Mouse (Mus musculus) ES-Bruce4 (cell line): ENCODE data around the gene Cdh19. TPM values are rescaled to one million over a fixed set of nuclear protein-coding genes. Genes with fewer than 3 reads are reported as not detected.

Source experiments
- H3K27ac ChIP-seq: 2 replicates; pipeline ENCODE4 v1.5.1; 2012; ENCODE audit warnings: low read length, inconsistent platforms; ENCODE audit not compliant: insufficient read depth
- H3K27me3 ChIP-seq: 2 replicates; pipeline ENCODE4 v1.6.1; 2012; ENCODE audit warnings: mild to moderate bottlenecking, low read length, inconsistent platforms; ENCODE audit not compliant: control insufficient read depth, poor library complexity, insufficient read depth, severe bottlenecking
- H3K36me3 ChIP-seq: 2 replicates; pipeline ENCODE4 v1.6.1; 2012; ENCODE audit warnings: inconsistent platforms, mild to moderate bottlenecking, low read length, moderate library complexity; ENCODE audit not compliant: control insufficient read depth, poor library complexity, insufficient read depth, severe bottlenecking
- H3K4me1 ChIP-seq: one replicate; pipeline ENCODE4 v1.8.1; 2011; ENCODE audit warnings: low read length; ENCODE audit not compliant: control insufficient read depth, insufficient read depth
- H3K4me3 ChIP-seq: 2 replicates; pipeline ENCODE4 v1.5.1; 2011; ENCODE audit warnings: low read depth, mild to moderate bottlenecking, low read length
- H3K9ac ChIP-seq: 2 replicates; pipeline ENCODE4 v1.6.1; 2012; ENCODE audit warnings: low read depth, mild to moderate bottlenecking, inconsistent platforms; ENCODE audit not compliant: poor library complexity, severe bottlenecking
- H3K9me3 ChIP-seq: replicated peaks from 2 replicates; pipeline ENCODE4 v1.6.1; 2012; ENCODE audit warnings: mild to moderate bottlenecking, low read length, inconsistent platforms; ENCODE audit not compliant: control insufficient read depth, poor library complexity, insufficient read depth, severe bottlenecking
- CTCF ChIP-seq: IDR thresholded peaks from one replicate; pipeline ENCODE4 v1.8.1; 2011; ENCODE audit warnings: low read depth, low read length
- EP300 ChIP-seq: IDR thresholded peaks from 2 replicates; pipeline ENCODE4 v1.6.1; 2011; ENCODE audit warnings: low read depth, low read length; ENCODE audit not compliant: insufficient read depth
- POLR2A ChIP-seq: IDR thresholded peaks from one replicate; pipeline ENCODE4 v1.8.1; 2011; ENCODE audit warnings: low read length; ENCODE audit not compliant: insufficient read depth
- polyA plus RNA-seq: library from polyadenylated mRNA; stranded (reverse); fragments of >200 nt; gene quantifications from 2 replicates; pipeline ENCODE4 v1.2.4, GENCODE M21; 2011; ENCODE audit warnings: low read depth; ENCODE audit not compliant: missing spikeins, insufficient read depth, insufficient read length

Cdh19 gene
- polyA plus RNA-seq, 1 experiment = not detected

- no peaks in the 10 kb centered on the region for H3K36me3 ChIP-seq
- no peaks in the 10 kb centered on the region for H3K4me1 ChIP-seq
- H3K27ac ChIP-seq = no peak overlapping the region
- no peak for TF ChIP-seq CTCF
- H3K4me3 ChIP-seq = no peak overlapping the region
- no peaks in the 10 kb centered on the region for H3K9me3 ChIP-seq
- H3K27me3 ChIP-seq = no peaks in the 10 kb centered on the region
- H3K9ac ChIP-seq = no peak overlapping the region
Measured at GRCm38 (mm10) chr1:110909218-110909617, 68.2 kb downstream of the Cdh19 start.

- no peaks in the 10 kb centered on the region for H3K27me3 ChIP-seq
- no peak overlapping the region for H3K4me3 ChIP-seq
- H3K27ac ChIP-seq = no peak overlapping the region
- H3K4me1 ChIP-seq = peaks cover 2% of the 10 kb centered on the region
- H3K9me3 ChIP-seq = peaks cover 4% of the 10 kb centered on the region; the same call in 1 of the 2 replicates
- no peaks in the 10 kb centered on the region for H3K36me3 ChIP-seq
- H3K9ac ChIP-seq = no peak overlapping the region
- TF ChIP-seq POLR2A = no peak
- no peak for TF ChIP-seq CTCF
- no peak for TF ChIP-seq EP300
Measured at GRCm38 (mm10) chr1:110904266-110904665, 73.1 kb downstream of the Cdh19 start.
